Mouse (Mus musculus) ES-E14 (cell line): Measurements from ENCODE around the gene Cers6. TPM values are rescaled to one million over a fixed set of nuclear protein-coding genes. Genes with fewer than 3 reads are reported as not detected.

Experiments used
- DNase-seq: peaks from one replicate; pipeline ENCODE4 v3.0.0-alpha.2; 2013; ENCODE audit warnings: low read depth, low spot score
- H3K27ac ChIP-seq: 2 replicates; pipeline ENCODE4 v1.5.1; 2012; ENCODE audit warnings: low read depth, mild to moderate bottlenecking, low read length, moderate library complexity, mixed read lengths; ENCODE audit not compliant: poor library complexity, insufficient read depth, severe bottlenecking
- H3K36me3 ChIP-seq: 2 replicates; pipeline ENCODE4 v1.6.1; 2012; ENCODE audit warnings: mild to moderate bottlenecking, low read length, moderate library complexity, mixed read lengths; ENCODE audit not compliant: control insufficient read depth, poor library complexity, insufficient read depth, severe bottlenecking
- H3K4me1 ChIP-seq, 2 experiments: fragments of 150-350 bp in 1 of 2; sonication (generic) in 1 of 2; 2 replicates each; pipeline ENCODE4 v1.6.1; 2012; ENCODE audit warnings: low read length in 2 of 2, mild to moderate bottlenecking in 1 of 2, mixed read lengths in 1 of 2; ENCODE audit not compliant: control insufficient read depth in 2 of 2, insufficient read depth in 2 of 2, poor library complexity in 1 of 2
- H3K4me3 ChIP-seq, 2 experiments: fragments of 150-350 bp in 1 of 2; sonication (generic) in 1 of 2; 2 replicates each; pipeline ENCODE4 v1.5.1; 2012; ENCODE audit warnings: low read length in 2 of 2, low read depth in 1 of 2, mild to moderate bottlenecking in 1 of 2, mixed read lengths in 1 of 2; ENCODE audit not compliant: insufficient read depth in 1 of 2, poor library complexity in 1 of 2, severe bottlenecking in 1 of 2
- H3K9ac ChIP-seq: 2 replicates; pipeline ENCODE4 v1.6.1; 2012; ENCODE audit warnings: low read depth, mild to moderate bottlenecking, low read length, mixed read lengths; ENCODE audit not compliant: poor library complexity, insufficient read depth, severe bottlenecking
- H3K9me3 ChIP-seq: fragments of 150-350 bp; sonication (generic); 2 replicates; pipeline ENCODE4 v1.6.1; 2012; ENCODE audit warnings: low read depth, mild to moderate bottlenecking, low read length; ENCODE audit not compliant: control insufficient read depth, insufficient read depth
- CHD2 ChIP-seq: IDR thresholded peaks from 2 replicates; pipeline ENCODE4 v1.6.1; 2014; ENCODE audit warnings: mild to moderate bottlenecking, low read depth, low read length, inconsistent platforms
- HCFC1 ChIP-seq: IDR thresholded peaks from 2 replicates; pipeline ENCODE4 v1.6.1; 2012; ENCODE audit warnings: low read length, inconsistent platforms, borderline replicate concordance; ENCODE audit not compliant: insufficient read depth
- MAFK ChIP-seq: IDR thresholded peaks from 2 replicates; pipeline ENCODE4 v1.6.1; 2014; ENCODE audit warnings: mild to moderate bottlenecking, low read depth, low read length, inconsistent platforms; ENCODE audit not compliant: insufficient read depth
- ZC3H11A ChIP-seq: IDR thresholded peaks from 2 replicates; pipeline ENCODE4 v1.6.1; 2012; ENCODE audit warnings: low read depth, mild to moderate bottlenecking, inconsistent platforms, low read length, borderline replicate concordance
- ZNF384 ChIP-seq: IDR thresholded peaks from 2 replicates; pipeline ENCODE4 v1.6.1; 2012; ENCODE audit warnings: low read depth, low read length, inconsistent platforms
- in situ Hi-C, 2 experiments: fragments of 600-800 bp; cut with MboI; formaldehyde crosslinking; loops; one replicate each; pipeline ENCODE4 v1.15.1; 2025; ENCODE audit warnings: low sequenced_read_pairs in 2 of 2, inconsistent platforms in 1 of 2; ENCODE audit not compliant: unreplicated experiment in 2 of 2
- total RNA-seq: library from RNA; depleted of rRNA; stranded (reverse); fragments of 300-350 nt; gene quantifications from 2 replicates; pipeline ENCODE4 v1.2.3, GENCODE M21; 2012

Cers6 gene
- total RNA-seq, 1 experiment = 33.6 TPM

- in situ Hi-C loops = no loop called here
- Histone ChIP-seq H3K36me3 (peaks cover 1% of the 10 kb centered on the region; the same call in 1 of the 2 replicates), H3K9me3 (no peaks in the 10 kb centered on the region), H3K27ac (no peak overlapping the region), H3K4me1 (no peaks in the 10 kb centered on the region), H3K9ac (no peak overlapping the region), H3K4me3 (no peak overlapping the region)
- TF ChIP-seq ZNF384 (no peak), CHD2 (no peak), HCFC1 (no peak), MAFK (no peak), ZC3H11A (no peak)
- no peak for DNase-seq
Measured at GRCm38 (mm10) chr2:68949728-68950127, 88.5 kb downstream of the Cers6 start.

- in situ Hi-C loops = no loop called here
- Histone ChIP-seq H3K4me3 (no peak overlapping the region), H3K9me3 (no peaks in the 10 kb centered on the region), H3K9ac (no peak overlapping the region), H3K36me3 (peaks cover 1% of the 10 kb centered on the region; the same call in 1 of the 2 replicates), H3K27ac (no peak overlapping the region), H3K4me1 (no peaks in the 10 kb centered on the region)
- no peak for DNase-seq
- no peak for TF ChIP-seq MAFK
Measured at GRCm38 (mm10) chr2:68951706-68952105, 90.5 kb downstream of the Cers6 start.

GRCm38 (mm10) chr2:68953688-68954087, 92.4 kb downstream of the Cers6 start:
- Histone ChIP-seq H3K4me1 (peaks cover 0 to 3% of the 10 kb centered on the region in 2 experiments; a peak in 1 of 4 replicates), H3K36me3 (no peaks in the 10 kb centered on the region), H3K4me3 (no peak overlapping the region), H3K9ac (no peak overlapping the region), H3K9me3 (no peaks in the 10 kb centered on the region), H3K27ac (no peak overlapping the region)
- in situ Hi-C loops = no loop called here
- no peak for DNase-seq
- TF ChIP-seq ZC3H11A (no peak), HCFC1 (no peak), CHD2 (no peak), ZNF384 (no peak)

GRCm38 (mm10) chr2:68955496-68955895, 94.3 kb downstream of the Cers6 start:
- H3K4me3 ChIP-seq = no peak overlapping the region
- no peak for DNase-seq
- no peak overlapping the region for H3K9ac ChIP-seq
- no peaks in the 10 kb centered on the region for H3K9me3 ChIP-seq
- no peak overlapping the region for H3K27ac ChIP-seq
- H3K36me3 ChIP-seq = no peaks in the 10 kb centered on the region
- peaks cover 0 to 3% of the 10 kb centered on the region in 2 experiments; a peak in 1 of 4 replicates for H3K4me1 ChIP-seq
- in situ Hi-C loops = no loop called here
- TF ChIP-seq HCFC1 (no peak), ZC3H11A (no peak), CHD2 (no peak), MAFK (no peak), ZNF384 (no peak)

GRCm38 (mm10) chr2:68956146-68956545, 94.9 kb downstream of the Cers6 start:
- Histone ChIP-seq H3K27ac (no peak overlapping the region), H3K9me3 (no peaks in the 10 kb centered on the region), H3K4me1 (peaks cover 0 to 3% of the 10 kb centered on the region in 2 experiments; a peak in 1 of 4 replicates), H3K36me3 (no peaks in the 10 kb centered on the region), H3K4me3 (no peak overlapping the region), H3K9ac (no peak overlapping the region)
- in situ Hi-C loops = no loop called here
- DNase-seq = no peak
- no peak for TF ChIP-seq MAFK
- no peak for TF ChIP-seq HCFC1
- TF ChIP-seq CHD2 = no peak
- TF ChIP-seq ZC3H11A = no peak
- TF ChIP-seq ZNF384 = no peak
